Mouse (Mus musculus) ovary, adult 18-20 months (tissue): ENCODE data around the gene Cdkn2aip.

Experiments
- DNase-seq: peaks from one replicate; pipeline ENCODE4 v3.0.0; 2022; ENCODE audit warnings: low spot score, mixed read lengths

Gene Cdkn2aip

DNA sequence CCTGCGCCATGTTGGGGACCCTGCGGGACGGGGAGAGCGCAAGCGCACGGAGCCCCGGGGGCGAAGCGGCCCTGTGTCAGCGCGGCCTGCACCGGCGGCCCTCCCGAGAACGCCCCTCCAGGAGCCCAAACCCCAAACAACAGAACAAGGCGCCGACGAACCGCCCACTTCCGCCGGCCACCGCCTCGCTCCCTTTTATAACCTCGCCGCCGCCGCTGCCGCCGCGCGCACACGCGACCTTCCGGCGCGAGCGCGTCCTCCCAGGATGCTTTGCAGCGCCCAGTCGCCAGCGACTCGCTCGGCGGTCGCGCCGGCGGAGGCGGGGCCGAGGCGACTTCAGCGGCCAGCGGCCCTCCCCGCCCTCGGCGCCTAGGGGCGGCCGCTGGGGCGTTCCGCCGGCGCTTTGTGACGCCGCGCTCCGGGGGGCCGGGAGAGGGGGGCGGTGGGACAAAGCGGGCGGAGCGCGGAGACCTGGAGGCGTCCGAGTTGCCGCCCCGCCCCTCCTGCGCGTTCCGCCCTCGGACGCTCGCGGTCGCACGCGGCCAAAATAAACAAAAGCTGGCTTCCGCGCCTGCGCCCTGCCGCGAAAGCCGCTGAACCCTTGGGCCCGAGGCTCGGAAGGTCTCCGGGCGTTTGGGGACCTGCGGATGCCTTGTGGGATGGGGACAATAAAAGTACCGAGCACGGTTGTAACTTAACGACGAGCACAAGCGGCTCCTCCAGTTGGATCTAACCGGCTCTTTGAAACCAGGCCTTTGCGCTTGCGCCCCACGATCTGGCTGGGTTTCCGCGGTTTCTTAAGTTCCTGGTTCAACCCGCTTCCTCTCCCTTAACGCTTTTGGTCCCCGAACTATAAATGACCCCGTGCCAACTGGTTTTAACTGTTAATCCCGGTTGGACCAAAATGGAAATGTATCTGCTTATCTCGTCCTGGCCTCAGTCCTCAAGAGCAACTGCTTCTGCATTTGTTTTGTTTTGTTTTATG is at the start of gene Cdkn2aip:
Gene Cdkn2aip, minus strand, starts transcription at position 172 of the 985 bp plus-strand sequence.
- DNase-seq, result peak; percentile 94

DNA sequence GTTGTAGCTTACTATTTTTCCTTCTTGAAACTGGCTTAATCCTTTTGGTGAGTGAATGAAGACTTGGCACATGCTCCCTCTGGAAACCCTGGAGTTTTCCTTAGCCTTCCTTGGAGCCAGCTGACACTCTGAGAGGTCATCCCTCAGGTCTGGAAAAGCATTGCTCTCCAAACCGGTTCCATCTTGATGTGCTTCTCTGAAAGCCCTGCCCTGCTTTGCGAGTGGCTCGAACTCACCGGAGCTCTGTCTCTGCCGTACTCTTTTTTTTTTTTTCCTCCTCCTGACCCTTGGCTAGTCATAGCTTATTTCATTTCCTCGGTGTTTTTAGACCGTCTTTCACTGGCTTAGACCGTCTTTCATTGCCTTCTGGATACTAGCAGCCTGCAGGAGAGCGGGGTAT is 49.5 kb upstream of the Cdkn2aip start:
- DNase-seq, result no peak

DNA sequence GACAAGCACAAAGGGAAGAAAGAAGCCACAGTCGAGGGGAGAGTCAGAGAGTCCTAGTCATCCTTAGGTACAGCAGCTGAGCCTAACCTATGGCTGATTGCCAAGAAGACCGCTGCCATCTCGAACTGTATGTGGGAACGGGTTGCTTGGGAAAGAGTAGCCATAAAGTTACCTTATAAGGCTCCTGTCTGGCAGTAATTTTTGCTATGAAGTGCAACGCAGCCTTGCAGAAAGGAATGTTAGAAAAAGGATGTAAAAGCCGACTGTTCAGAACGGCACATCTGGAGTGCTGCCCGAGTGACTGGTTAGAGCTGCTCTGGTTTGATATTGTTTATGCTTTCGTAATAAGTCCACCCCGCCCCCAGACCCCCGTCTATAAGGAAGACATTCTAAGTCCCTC is 47.0 kb upstream of the Cdkn2aip start:
- no peak for DNase-seq

DNA sequence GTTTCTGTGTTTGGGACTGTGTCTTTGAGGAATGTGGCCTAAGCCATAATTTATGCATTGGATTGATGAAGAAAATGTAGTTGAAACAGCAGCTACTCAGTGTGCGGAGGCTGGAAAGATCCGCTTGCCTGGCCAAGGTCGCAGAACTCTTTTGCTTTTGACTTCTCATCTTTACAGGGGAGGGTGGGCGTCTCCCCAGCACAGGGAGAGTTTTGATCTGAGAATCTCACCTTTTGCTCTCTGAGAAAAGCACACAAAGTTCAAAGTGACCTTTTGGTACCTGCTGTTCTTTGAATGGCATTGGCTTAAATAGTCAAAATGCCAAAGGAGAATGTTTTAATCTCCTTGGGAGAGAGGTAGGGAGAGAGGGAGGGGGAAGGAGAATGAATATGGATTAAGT is 46.5 kb upstream of the Cdkn2aip start:
- DNase-seq, result no peak

DNA sequence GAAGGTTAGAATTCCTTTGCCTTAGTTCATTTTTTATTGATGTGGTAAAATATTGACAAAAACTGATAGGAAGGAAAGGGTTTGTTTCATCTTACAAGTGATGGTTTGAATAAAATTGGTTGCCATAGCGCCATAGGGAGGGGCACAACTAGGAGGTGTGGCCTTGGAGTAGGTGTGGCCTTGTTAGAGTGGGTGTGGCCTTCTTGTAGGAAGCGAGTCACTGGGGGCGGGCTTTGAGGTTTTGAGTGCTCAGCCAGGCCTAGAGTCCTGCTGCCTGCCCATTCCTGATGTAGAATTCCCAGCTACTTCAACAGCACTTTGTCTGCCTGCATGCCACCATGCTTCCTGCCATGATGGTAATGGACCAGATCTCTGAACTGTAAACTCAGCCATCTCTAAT is 39.4 kb upstream of the Cdkn2aip start:
- DNase-seq, result no peak

DNA sequence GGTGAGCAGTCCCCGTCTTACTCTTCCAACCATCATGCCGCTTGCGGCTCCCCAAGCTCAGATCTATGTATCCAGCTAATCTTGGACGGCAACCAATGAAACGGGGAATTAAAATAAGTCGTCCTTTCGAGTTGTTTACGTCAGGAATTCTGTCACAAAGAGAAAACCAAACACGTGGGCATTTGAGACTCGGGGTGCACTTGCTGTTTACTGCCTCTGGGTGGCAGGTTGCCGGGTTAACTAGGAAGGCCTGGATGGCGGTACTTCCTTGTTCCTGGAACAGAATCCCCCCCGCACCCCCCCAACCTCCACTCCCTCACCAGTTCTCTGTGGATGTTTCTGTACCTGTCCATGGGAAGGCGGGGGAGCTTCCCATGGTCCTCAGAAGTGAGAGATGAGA is 36.4 kb upstream of the Cdkn2aip start:
- DNase-seq, result no peak

DNA sequence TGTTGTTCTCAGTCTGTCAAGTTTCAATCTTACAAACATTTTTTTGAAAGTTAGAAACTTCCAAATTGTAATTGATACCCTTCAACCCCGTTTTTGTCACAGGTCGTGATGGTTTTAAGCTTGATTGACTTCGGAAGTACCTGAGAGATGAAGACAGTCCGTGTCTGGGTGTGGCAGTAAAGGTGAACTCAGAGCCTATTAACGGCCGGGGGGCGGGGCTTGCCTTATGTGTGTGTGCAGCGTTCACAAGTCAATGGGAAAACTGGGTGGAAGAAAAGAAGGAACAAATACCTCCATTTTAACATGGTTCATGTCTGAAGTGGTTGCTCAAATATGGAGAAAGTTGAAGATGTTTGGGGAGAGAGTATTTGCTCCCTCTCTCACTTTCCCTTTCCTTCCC is 35.8 kb upstream of the Cdkn2aip start:
- DNase-seq, result no peak

DNA sequence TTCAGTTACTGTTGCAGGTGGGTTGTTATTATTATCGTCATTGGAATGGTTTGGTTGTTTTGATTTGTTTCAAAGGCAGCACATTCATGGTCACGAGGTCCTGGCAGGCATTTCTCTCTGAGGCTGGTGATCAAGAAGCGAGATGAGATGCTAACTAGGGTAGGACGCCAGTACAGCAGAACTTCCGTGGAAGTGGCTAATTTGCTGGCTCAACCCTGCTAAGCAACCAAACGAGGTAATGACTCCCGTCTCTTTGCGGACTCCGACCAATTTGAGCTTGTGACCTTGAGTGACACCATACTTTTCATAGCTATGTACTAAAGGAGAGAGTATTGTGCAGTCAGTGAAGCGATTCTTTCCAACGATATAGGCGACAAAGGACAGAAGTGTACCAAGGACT is 32.6 kb upstream of the Cdkn2aip start:
- DNase-seq, result no peak

DNA sequence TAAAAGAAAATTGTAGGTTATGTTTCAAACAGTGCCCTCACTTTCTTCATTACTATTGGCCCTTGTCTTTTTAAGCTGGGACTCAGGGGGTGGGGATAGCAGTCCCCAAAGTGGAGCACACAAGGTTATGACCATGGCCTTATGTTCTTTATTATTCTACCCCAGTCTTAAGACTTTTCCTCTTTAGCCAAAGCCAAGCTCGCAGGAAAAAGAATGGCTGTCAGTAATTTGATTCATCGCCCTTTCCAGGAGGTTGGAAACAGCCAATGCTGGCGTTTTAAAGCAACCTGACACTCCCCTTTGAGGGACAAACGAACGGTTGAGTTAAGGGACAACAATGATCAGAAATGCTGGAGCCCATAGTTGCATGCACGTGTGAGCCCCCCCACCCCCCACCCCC is 32.1 kb upstream of the Cdkn2aip start:
- no peak for DNase-seq

DNA sequence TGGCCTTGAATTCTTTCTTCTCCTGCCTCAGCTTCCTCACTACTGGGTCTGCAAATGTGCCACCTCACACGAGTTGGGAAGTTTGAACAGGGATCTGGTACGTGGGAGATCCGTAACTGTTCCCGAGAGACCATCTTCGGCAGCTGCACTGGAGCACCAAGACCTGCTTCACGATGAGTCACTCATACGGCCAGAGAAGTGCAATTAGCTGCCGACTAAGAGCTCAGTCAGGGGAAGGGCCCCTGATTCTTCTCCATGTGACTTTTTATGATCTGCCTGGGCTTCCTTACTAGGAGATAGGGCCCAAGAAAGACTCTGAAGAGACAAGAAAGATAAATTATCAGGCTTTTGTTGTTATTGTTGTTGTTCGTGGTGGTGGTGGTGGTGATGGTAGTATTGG is 31.1 kb upstream of the Cdkn2aip start:
- DNase-seq, result no peak

DNA sequence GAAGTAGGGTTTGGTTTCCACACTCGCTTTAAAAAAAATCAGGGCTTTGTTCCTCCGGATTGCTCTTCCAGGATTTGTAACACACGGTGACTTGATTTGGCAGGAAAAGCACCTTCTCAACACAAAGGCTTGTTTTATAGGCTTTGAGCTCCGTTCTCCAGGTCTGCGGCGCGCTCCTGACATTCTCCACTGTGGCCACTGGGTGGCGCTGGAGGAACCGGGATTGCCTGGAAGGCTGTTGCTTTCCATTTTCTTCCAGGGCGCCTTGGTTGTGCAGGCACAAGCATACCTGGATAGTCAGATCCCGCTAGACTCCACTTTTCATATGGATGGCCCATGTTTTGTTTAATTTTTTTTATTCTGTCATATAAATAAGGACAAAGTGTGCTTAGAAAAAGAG is 29.7 kb upstream of the Cdkn2aip start:
- DNase-seq, result peak; percentile 51

DNA sequence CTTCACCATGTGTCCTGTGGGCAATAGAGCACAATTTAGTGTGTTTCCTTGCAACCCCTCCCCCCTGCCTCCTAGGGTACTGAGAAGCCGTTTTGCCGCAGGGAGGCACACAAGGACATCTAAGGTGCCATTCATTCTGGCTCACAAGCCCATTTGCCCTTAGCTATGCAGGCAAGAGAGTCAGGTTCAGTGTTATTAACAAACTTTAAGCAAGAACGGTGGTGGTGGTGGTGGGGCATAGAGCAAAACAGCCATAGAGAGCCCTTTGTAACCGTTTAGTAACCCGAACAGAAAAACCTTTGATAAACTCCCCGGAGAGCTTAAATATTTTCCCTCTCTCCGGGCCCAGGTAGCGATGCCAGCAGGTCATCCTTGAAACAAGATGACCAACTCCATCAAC is 29.3 kb upstream of the Cdkn2aip start:
- no peak for DNase-seq

DNA sequence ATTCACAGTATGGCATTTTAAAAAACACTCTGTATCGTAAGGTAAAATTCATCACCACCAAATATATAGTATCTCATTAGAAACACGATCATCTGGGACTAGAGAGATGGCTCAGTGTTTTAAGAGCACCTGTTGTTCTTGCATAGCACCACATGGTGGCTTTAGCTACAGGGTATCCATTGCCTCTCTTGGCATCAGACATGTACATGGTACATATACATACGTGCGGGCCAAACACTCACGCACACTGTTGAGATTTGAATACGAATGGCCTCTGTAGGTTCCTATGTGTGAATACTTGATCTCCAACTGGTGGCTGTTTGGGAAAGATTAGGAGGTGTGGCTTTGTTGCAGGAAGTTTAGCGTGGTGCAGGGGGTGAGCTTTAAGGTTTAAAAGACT is 28.6 kb upstream of the Cdkn2aip start:
- no peak for DNase-seq

DNA sequence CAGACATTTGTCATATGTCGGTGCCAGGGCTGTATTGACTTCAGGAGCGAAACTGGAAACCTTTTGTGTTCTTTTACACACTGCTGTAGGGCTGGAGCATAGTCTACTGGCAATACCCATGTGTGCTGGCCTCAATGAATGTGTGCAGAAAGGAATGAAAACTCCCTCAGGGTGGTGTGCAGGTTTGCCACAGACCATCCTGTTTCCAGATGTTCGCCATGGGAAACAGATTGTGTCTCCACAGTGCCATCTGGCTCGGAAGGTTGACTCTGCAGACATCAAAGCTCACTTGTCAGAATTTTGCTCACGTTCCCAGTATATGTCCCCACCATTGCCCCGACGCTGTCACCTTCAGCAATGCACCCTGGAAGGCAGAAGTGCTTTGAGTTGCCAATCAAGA is 23.4 kb upstream of the Cdkn2aip start:
- DNase-seq, result no peak

DNA sequence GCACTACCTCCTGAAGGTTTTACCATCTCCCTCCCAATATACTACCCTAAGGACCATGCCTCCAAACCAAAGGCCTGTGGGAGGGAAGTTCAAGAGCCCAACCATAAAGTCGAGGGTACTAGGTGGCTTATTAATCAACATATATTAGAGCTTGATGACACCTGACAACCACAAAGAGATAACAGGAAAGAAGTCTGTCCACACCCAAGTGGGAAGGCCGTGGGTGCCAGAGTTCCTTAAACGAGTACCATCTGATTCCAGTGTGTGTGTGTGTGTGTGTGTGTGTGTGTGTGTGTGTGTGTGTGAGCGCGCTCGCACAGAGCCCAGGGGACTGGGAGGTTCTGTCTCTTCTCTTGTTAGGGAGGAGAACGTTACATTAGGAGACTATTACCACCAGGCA is 15.6 kb upstream of the Cdkn2aip start:
- no peak for DNase-seq

DNA sequence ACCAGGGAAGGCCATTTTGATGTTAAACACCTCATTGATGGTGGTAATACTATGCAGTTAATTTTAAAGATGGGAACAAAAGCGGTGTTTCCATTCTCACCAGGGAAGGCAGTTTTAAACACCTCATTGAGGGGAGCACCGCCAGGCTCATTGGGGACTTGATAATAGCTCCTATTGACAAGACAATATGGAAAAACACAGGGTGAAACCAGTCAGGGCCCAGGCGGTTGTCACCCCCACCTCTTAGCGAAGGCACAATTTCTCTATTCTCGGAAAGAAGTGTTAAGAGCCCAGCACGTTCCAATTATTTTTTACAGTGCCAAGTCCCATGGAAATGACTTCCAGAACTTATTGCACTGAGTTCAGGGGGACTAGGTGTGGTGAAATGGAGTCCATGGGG is 13.2 kb upstream of the Cdkn2aip start:
- DNase-seq, result no peak

DNA sequence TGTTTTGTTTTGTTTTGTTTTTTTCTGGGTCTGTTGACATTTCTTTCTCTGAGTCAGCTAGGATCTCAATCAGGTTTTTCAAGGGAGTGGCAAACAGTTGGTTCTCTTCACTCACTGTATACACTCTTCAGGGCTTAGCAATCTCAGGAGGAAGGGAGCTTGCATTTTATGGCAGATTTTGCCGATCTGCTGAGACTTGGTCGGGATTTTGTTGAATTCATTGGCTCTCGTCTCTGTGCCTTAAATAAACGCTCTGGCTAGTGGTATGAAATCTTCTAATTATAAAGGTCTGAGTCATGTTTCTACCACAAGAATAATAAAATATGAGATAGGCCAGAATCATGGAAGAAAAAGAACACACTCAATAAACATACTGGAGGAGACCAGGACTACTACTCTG is 7.9 kb upstream of the Cdkn2aip start:
- DNase-seq, result no peak

DNA sequence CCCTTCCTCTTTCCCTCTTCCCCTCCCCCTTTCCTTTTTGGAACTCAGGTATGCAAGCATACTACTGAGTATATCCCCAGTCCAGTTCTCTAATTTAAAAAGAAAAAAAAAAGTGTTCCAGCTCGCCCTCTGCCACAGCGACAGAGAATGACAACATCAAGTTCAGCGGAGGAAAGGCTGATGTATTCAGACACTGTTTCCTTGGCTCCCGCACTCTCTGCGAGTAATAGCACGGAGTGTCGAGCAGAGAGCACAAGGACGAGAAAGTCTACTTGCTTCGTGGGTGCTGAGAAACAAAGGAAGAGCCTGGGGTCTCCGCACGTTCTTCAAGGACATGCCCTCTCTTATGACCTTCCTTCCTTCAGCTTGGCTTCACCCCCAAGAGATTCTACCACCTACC is 4.9 kb upstream of the Cdkn2aip start:
- no peak for DNase-seq

DNA sequence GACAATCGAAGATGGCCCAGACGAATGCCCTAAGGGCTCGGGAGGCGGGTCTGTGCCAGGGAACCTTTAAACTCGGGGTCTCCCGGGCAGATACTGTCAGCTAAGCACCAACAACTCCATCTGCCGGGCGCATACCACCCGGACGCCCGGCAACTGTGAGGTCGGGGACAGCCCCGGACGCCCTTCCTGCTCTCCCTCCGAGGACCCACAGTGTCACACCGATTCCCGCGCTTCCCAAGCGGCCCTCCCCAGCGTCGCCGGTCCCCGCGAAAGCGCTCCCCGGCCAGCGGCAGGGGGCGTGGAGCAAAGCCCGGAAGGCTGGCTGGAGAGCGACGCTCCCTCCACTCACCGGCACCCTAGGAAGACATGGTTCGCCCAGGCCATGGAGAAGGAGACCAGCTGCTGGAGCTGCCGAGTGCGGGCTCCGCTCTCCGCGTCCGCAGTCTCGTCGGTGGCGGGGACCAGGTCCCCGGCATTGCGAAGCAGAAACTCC is 515 bp downstream of the Cdkn2aip start:
- DNase-seq, result peak; percentile 3

DNA sequence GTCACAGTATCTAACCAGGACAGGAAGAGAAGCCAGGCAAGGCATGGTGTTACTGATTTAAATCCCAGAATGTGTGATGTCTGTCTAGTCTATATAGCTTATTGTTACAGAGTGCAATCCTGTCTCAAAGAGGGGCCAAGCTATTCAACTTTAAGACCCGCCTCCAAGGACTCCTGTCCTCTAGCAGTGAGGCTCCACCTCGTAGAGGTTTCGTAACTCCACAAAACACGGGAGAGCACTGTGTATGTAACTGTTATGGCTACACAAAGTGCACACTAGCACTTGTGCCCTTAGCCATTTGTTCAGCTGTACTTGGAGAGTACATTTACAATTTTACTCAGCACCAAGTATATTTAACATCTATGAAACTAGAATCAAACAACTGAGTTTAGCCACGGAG is 5.6 kb downstream of the Cdkn2aip start:
- no peak for DNase-seq

DNA sequence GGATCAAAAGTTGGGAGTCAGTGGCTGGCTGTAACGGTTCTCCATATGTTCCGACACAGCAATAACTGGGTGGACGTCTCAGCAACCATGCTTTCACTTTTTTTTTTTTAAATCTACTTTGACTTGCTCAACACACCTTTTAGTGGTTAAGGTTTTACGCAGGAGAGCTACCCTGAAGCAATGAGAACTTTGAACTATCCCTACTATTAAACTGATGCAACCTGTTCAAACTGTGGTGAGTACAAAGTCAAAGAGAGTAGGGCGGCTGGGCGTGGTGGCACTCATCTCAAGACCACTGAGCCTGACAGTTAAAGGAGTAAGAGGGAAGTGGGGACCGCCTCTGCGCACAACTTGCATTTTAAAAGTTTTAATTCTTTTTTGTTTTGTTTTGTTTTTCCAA is 7.0 kb downstream of the Cdkn2aip start:
- no peak for DNase-seq

DNA sequence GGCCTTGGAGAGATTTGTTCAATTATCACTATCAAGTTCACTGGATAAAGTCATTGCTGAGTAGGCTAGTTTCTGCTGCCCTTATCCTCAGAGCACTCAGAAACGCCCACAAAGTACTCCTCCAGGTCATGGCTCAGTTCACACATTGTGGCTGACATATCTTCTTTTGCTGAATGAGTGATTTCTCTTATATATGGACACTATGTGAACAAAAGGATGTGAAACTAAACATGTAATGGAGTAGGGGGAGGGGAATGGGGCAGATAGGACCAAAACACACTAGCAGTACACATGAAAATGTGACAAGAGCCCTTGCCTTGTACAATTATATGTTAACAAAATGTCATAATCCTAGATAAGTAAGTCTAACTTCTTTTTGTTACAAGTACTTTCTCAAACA is 11.4 kb downstream of the Cdkn2aip start:
- peak; percentile 14 for DNase-seq

DNA sequence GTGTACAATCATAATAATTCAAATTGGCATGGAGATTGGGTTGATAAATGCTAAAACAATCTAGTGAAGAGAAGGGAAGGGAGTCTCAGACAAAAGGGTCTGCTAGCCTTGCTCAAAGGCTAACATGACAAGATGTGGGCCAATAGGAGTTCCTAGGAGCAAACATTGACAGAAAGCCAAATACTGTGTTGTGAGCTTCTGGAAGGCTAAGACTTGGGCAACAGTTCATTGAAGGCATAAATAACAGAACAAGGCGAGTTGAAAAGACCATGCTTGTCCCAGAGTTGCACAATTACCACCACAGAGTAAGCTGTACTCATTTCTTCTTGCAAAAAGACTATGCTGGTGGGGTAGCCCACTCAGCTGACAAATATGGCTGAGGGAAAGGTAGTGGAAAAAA is 16.0 kb downstream of the Cdkn2aip start:
- DNase-seq, result no peak
